23 mouse cellular contexts compared by ENCODE assay signal in the genomic region with DNA sequence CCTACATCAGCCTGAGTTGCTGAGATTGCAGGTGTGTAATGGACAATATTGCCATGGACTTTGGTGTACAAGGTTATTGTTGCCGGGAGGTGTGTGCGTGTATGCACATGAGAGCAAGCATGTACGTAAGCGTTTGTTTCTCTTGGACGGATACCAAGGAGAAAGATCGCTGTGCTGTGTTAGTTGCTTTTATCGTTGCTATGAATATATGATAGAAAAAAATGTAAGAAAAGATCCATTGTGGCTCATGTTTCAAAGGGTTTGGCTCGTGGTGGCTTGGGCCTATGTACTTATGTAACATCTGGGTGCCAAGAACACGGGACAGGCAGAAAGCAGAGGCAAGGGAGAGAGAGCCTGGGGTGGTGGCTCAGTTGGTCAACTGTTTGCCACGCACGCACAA. TPM values are rescaled to one million over a fixed set of nuclear protein-coding genes. Genes with fewer than 3 reads are reported as not detected.
DNase-seq lines count a peak whose midpoint lies in the region; ATAC-seq and TF ChIP-seq lines count a peak whose summit lies in the region.
"Had no signal": no experiment of that assay in that cellular context is flagged by ENCODE, and none has a peak within 500 bp of the region (broad histone marks: within the 10 kb centered on the region; RNA-seq: fewer than 3 reads in every experiment).

No protein-coding gene starts in this region.

- H3K9ac ChIP-seq in kidney, postnatal 0 days (ENCODE audit: low read depth, low read length) = no peak overlapping the region
- no peak overlapping the region for H3K9ac ChIP-seq in kidney, embryonic 16.5 days (replicated peaks; ENCODE audit: low read length)
- no peak overlapping the region for H3K9ac ChIP-seq in forebrain, embryonic 15.5 days (replicated peaks)
- H3K9ac ChIP-seq: embryonic facial prominence, embryonic 13.5 days; hindbrain, embryonic 12.5 days had no signal

- peaks cover 4% of the 10 kb centered on the region for H3K4me1 ChIP-seq in kidney, postnatal 0 days (replicated peaks; ENCODE audit: insufficient read depth, low read length)
- H3K4me1 ChIP-seq in kidney, embryonic 16.5 days (ENCODE audit: insufficient read depth, low read length) = peaks cover 9% of the 10 kb centered on the region
- H3K4me1 ChIP-seq in forebrain, embryonic 15.5 days = peaks cover 3% of the 10 kb centered on the region; the same call in 1 of the 2 replicates

- no peak overlapping the region for H3K4me3 ChIP-seq in kidney, postnatal 0 days (replicated peaks; ENCODE audit: low read depth, low read length)
- no peak overlapping the region for H3K4me3 ChIP-seq in kidney, embryonic 16.5 days (ENCODE audit: low read length)
- no peak overlapping the region for H3K4me3 ChIP-seq in forebrain, embryonic 15.5 days
- H3K4me3 ChIP-seq: embryonic facial prominence, embryonic 13.5 days; forebrain, embryonic 10.5 days; heart, embryonic 10.5 days; hindbrain, embryonic 12.5 days had no signal

- no peak for TF ChIP-seq CTCF in kidney, postnatal 0 days (IDR thresholded peaks at IDR 0.05; ENCODE audit: low read depth)

- no peaks in the 10 kb centered on the region for H3K36me3 ChIP-seq in kidney, postnatal 0 days (ENCODE audit: insufficient read depth, low read length)
- H3K36me3 ChIP-seq in kidney, embryonic 16.5 days (ENCODE audit: insufficient read depth, low read length) = no peaks in the 10 kb centered on the region
- H3K36me3 ChIP-seq in forebrain, embryonic 15.5 days = no peaks in the 10 kb centered on the region
- H3K36me3 ChIP-seq: embryonic facial prominence, embryonic 13.5 days; forebrain, embryonic 10.5 days; heart, embryonic 10.5 days; hindbrain, embryonic 12.5 days had no signal

- no peaks in the 10 kb centered on the region for H3K27me3 ChIP-seq in kidney, postnatal 0 days (ENCODE audit: insufficient read depth, low read length)
- H3K27me3 ChIP-seq in kidney, embryonic 16.5 days (ENCODE audit: insufficient read depth, low read length) = no peaks in the 10 kb centered on the region
- no peaks in the 10 kb centered on the region for H3K27me3 ChIP-seq in forebrain, embryonic 15.5 days
- H3K27me3 ChIP-seq: embryonic facial prominence, embryonic 13.5 days; hindbrain, embryonic 12.5 days; Patski had no signal

- peak; percentile 54 to 78 for DNase-seq in adrenal gland, adult (ENCODE audit: inconsistent age in 2 of 2, low spot score in 1 of 2)
- DNase-seq in adrenal gland, postnatal 4 days (ENCODE audit: low spot score in 2 of 2) = no peak
- DNase-seq in kidney, postnatal 0 days (ENCODE audit: low spot score) = peak; percentile 24
- peak; percentile 40 for DNase-seq in lung, postnatal 25 days (ENCODE audit: low spot score)
- DNase-seq in lung, postnatal 10 days = no peak
- DNase-seq in gastrocnemius, postnatal 36 days = no peak
- DNase-seq: adrenal gland, adult 8-10 months; cerebellum, adult 11-12 months; cerebellum, adult 9-10 months; cerebellum, postnatal 25 days; gastrocnemius, postnatal 10 days; heart, postnatal 10 days; heart, postnatal 4 days had no signal

- H3K27ac ChIP-seq in kidney, postnatal 0 days = no peak overlapping the region
- H3K27ac ChIP-seq in kidney, embryonic 16.5 days (ENCODE audit: low read length) = no peak overlapping the region
- no peak overlapping the region for H3K27ac ChIP-seq in forebrain, embryonic 15.5 days (replicated peaks)
- H3K27ac ChIP-seq: embryonic facial prominence, embryonic 13.5 days; forebrain, embryonic 10.5 days; heart, embryonic 10.5 days; hindbrain, embryonic 12.5 days; hindbrain, postnatal 0 days had no signal

- H3K9me3 ChIP-seq in kidney, postnatal 0 days (replicated peaks; ENCODE audit: low read length) = no peaks in the 10 kb centered on the region
- H3K9me3 ChIP-seq in kidney, embryonic 16.5 days (ENCODE audit: low read length) = no peaks in the 10 kb centered on the region
- H3K9me3 ChIP-seq in forebrain, embryonic 15.5 days = no peaks in the 10 kb centered on the region
- H3K9me3 ChIP-seq: embryonic facial prominence, embryonic 13.5 days; forebrain, embryonic 10.5 days; heart, embryonic 10.5 days; hindbrain, embryonic 12.5 days had no signal

- H3K4me2 ChIP-seq in kidney, postnatal 0 days (ENCODE audit: low read length) = no peak overlapping the region
- no peak overlapping the region for H3K4me2 ChIP-seq in kidney, embryonic 16.5 days (replicated peaks; ENCODE audit: low read depth, low read length)
- H3K4me2 ChIP-seq in forebrain, embryonic 15.5 days (replicated peaks) = no peak overlapping the region
- H3K4me2 ChIP-seq: embryonic facial prominence, embryonic 13.5 days; hindbrain, embryonic 12.5 days had no signal

- no peak for ATAC-seq in kidney, postnatal 0 days (replicated peaks; ENCODE audit: low FRiP score, low read depth)
- no peak for ATAC-seq in kidney, embryonic 16.5 days (ENCODE audit: low FRiP score, low TSS enrichment)
- ATAC-seq in forebrain, embryonic 15.5 days (replicated peaks) = no peak
- ATAC-seq: activated CD4-positive, CD25-positive, alpha-beta regulatory T cell, adult 4 months; forebrain, embryonic 14.5 days; hindbrain, postnatal 0 days; Patski had no signal

- 70% methylated on average over 11 of the region's 11 CpGs for WGBS in kidney, postnatal 0 days
- WGBS in kidney, embryonic 16.5 days = 65% methylated on average over 11 of the region's 11 CpGs
- 85% methylated on average over 11 of the region's 11 CpGs for WGBS in forebrain, embryonic 15.5 days

- intact Hi-C loops in gastrocnemius, postnatal 36 days (cut with DNase I) = loop anchor here (2.0 kb wide), 1 partner anchor 81 kb away; no protein-coding TSS in a partner anchor

RNA-seq across cellular contexts. Expression of a gene that starts 3.1 kb away (rescaled TPM):
- total RNA-seq in adrenal gland, postnatal 4 days (2021) = 10 to 100 TPM; 42.8 to 43.1 TPM
- polyA plus RNA-seq in kidney, postnatal 0 days (2015; fragmentation: Nextera tagmentation; extraction: Ambion mirVana) = 28.3 and 28.5 TPM in 2 replicates
- polyA plus RNA-seq in kidney, embryonic 16.5 days (2015; fragmentation: Nextera tagmentation; extraction: Ambion mirVana) = 22.1 and 24.8 TPM in 2 replicates
- total RNA-seq in gastrocnemius, postnatal 36 days (2021) = 10 to 100 TPM; 16.7 to 24.2 TPM
- polyA plus RNA-seq in forebrain, embryonic 15.5 days (2015; fragmentation: Nextera tagmentation; extraction: Ambion mirVana) = 48.2 and 51.0 TPM in 2 replicates

Comparison
In these comparisons a context has a peak if more than half of its experiments do, and no peak if none do; other contexts are left out.
1. DNase-seq: peak in adrenal gland, adult (2 of 2), kidney, postnatal 0 days (single experiment) and lung, postnatal 25 days (single experiment); none in adrenal gland, postnatal 4 days (0 of 2), lung, postnatal 10 days (single experiment) and gastrocnemius, postnatal 36 days (0 of 2).